9 mouse cellular contexts compared by ENCODE assay signal in genomic region chr5:73993538-73993937, GRCm38 (mm10).
DNase-seq lines count a peak whose midpoint lies in the region; ATAC-seq and TF ChIP-seq lines count a peak whose summit lies in the region.
"Had no signal": no experiment of that assay in that cellular context is flagged by ENCODE, and none has a peak within 500 bp of the region (broad histone marks: within the 10 kb centered on the region; RNA-seq: fewer than 3 reads in every experiment).

No protein-coding gene starts in this region.

- no peak for TF ChIP-seq EP300 in MEL (IDR thresholded peaks at IDR 0.05; ENCODE audit: low read depth in 1 of 2, low read length in 2 of 2)

- H3K27ac ChIP-seq in intestine, postnatal 0 days (ENCODE audit: low read depth, low read length): no peak overlapping the region
- no peak overlapping the region for H3K27ac ChIP-seq in intestine, embryonic 15.5 days
- no peak overlapping the region for H3K27ac ChIP-seq in MEL (ENCODE audit: control insufficient read depth, low read depth, low read length)
- no peak overlapping the region for H3K27ac ChIP-seq in cortical plate, adult 2 months (ENCODE audit: insufficient read depth, low read length)
- no peak overlapping the region for H3K27ac ChIP-seq in lung, embryonic 16.5 days (ENCODE audit: low read length)
- H3K27ac ChIP-seq: limb, embryonic 13.5 days had no signal

- no peak for TF ChIP-seq POLR2A in MEL (IDR thresholded peaks at IDR 0.05; ENCODE audit: control insufficient read depth in 1 of 2, insufficient read depth in 1 of 2, low read depth in 1 of 2, low read length in 2 of 2, poor library complexity in 1 of 2)
- no peak for TF ChIP-seq POLR2A in cortical plate, adult 2 months (IDR thresholded peaks at IDR 0.05; ENCODE audit: extremely low read depth, insufficient read depth, low read length)

- DNase-seq in MEL (ENCODE audit: low read depth, low spot score): peak; percentile 38
- DNase-seq in frontal cortex, postnatal 36 days (ENCODE audit: low spot score in 2 of 2): no peak
- no peak for DNase-seq in right cerebral cortex, adult 18-20 months
- DNase-seq in layer of hippocampus, postnatal 25 days (ENCODE audit: extremely low spot score in 1 of 2, low spot score in 1 of 2): no peak

- H3K9ac ChIP-seq in intestine, postnatal 0 days (ENCODE audit: low read depth, low read length): no peak overlapping the region
- H3K9ac ChIP-seq in intestine, embryonic 15.5 days: no peak overlapping the region
- H3K9ac ChIP-seq in MEL (ENCODE audit: control insufficient read depth, low read depth, low read length, poor library complexity, severe bottlenecking): no peak overlapping the region
- no peak overlapping the region for H3K9ac ChIP-seq in lung, embryonic 16.5 days (ENCODE audit: low read length)
- H3K9ac ChIP-seq: limb, embryonic 13.5 days had no signal

- no peak for ATAC-seq in intestine, postnatal 0 days
- ATAC-seq in intestine, embryonic 15.5 days: no peak
- ATAC-seq in lung, embryonic 16.5 days (ENCODE audit: low read depth): peak; percentile 57; the same call in 1 of the 2 replicates

- H3K9me3 ChIP-seq in intestine, postnatal 0 days (ENCODE audit: control insufficient read depth): no peaks in the 10 kb centered on the region
- no peaks in the 10 kb centered on the region for H3K9me3 ChIP-seq in intestine, embryonic 15.5 days
- H3K9me3 ChIP-seq in MEL (replicated peaks; ENCODE audit: insufficient read depth, low read length): no peaks in the 10 kb centered on the region
- no peaks in the 10 kb centered on the region for H3K9me3 ChIP-seq in lung, embryonic 16.5 days (ENCODE audit: control insufficient read depth, low read length)
- H3K9me3 ChIP-seq: limb, embryonic 13.5 days had no signal

- H3K4me3 ChIP-seq in intestine, postnatal 0 days (ENCODE audit: low read depth, low read length): no peak overlapping the region
- no peak overlapping the region for H3K4me3 ChIP-seq in intestine, embryonic 15.5 days (replicated peaks)
- H3K4me3 ChIP-seq in MEL (ENCODE audit: control insufficient read depth in 1 of 2, insufficient read depth in 1 of 2, low read depth in 2 of 2, low read length in 2 of 2): no peak overlapping the region
- H3K4me3 ChIP-seq in cortical plate, adult 2 months (ENCODE audit: insufficient read depth, low read length): no peak overlapping the region
- no peak overlapping the region for H3K4me3 ChIP-seq in lung, embryonic 16.5 days (ENCODE audit: low read length)
- H3K4me3 ChIP-seq: limb, embryonic 13.5 days had no signal

- WGBS in intestine, postnatal 0 days: 80% methylated on average over 4 of the region's 4 CpGs
- WGBS in intestine, embryonic 15.5 days: 80% methylated on average over 4 of the region's 4 CpGs
- WGBS in lung, embryonic 16.5 days: 73% methylated on average over 4 of the region's 4 CpGs

- H3K27me3 ChIP-seq in intestine, postnatal 0 days (replicated peaks; ENCODE audit: control insufficient read depth, insufficient read depth, low read length): no peaks in the 10 kb centered on the region
- H3K27me3 ChIP-seq in intestine, embryonic 15.5 days (replicated peaks): no peaks in the 10 kb centered on the region
- no peaks in the 10 kb centered on the region for H3K27me3 ChIP-seq in MEL (ENCODE audit: control insufficient read depth in 1 of 2, insufficient read depth in 2 of 2, low read length in 2 of 2)
- no peaks in the 10 kb centered on the region for H3K27me3 ChIP-seq in lung, embryonic 16.5 days (ENCODE audit: control insufficient read depth, insufficient read depth, low read depth, low read length)
- H3K27me3 ChIP-seq: limb, embryonic 13.5 days had no signal

- no peaks in the 10 kb centered on the region for H3K4me1 ChIP-seq in intestine, postnatal 0 days (replicated peaks; ENCODE audit: control insufficient read depth, insufficient read depth, low read length)
- no peaks in the 10 kb centered on the region for H3K4me1 ChIP-seq in intestine, embryonic 15.5 days (replicated peaks)
- H3K4me1 ChIP-seq in MEL (ENCODE audit: control insufficient read depth in 1 of 2, insufficient read depth in 2 of 2, low read length in 2 of 2): no peaks in the 10 kb centered on the region
- no peaks in the 10 kb centered on the region for H3K4me1 ChIP-seq in cortical plate, adult 2 months (ENCODE audit: control insufficient read depth, insufficient read depth, low read length)
- H3K4me1 ChIP-seq in lung, embryonic 16.5 days (replicated peaks; ENCODE audit: control insufficient read depth, insufficient read depth, low read length): no peaks in the 10 kb centered on the region

- H3K79me2 ChIP-seq in MEL (ENCODE audit: control insufficient read depth, insufficient read depth, low read length, poor library complexity): no peaks in the 10 kb centered on the region

- H3K36me3 ChIP-seq in intestine, postnatal 0 days (ENCODE audit: control insufficient read depth, insufficient read depth): no peaks in the 10 kb centered on the region
- H3K36me3 ChIP-seq in intestine, embryonic 15.5 days: no peaks in the 10 kb centered on the region
- peaks cover 0 to under 1% of the 10 kb centered on the region in 2 experiments; a peak in 1 of 4 replicates for H3K36me3 ChIP-seq in MEL (ENCODE audit: control insufficient read depth in 1 of 2, insufficient read depth in 2 of 2, low read length in 2 of 2)
- H3K36me3 ChIP-seq in lung, embryonic 16.5 days (ENCODE audit: control insufficient read depth, insufficient read depth, low read length): no peaks in the 10 kb centered on the region

- no peak overlapping the region for H3K4me2 ChIP-seq in intestine, postnatal 0 days (replicated peaks; ENCODE audit: low read depth)
- H3K4me2 ChIP-seq in intestine, embryonic 15.5 days (replicated peaks): no peak overlapping the region
- no peak overlapping the region for H3K4me2 ChIP-seq in lung, embryonic 16.5 days (ENCODE audit: low read depth, low read length)
- H3K4me2 ChIP-seq: limb, embryonic 13.5 days had no signal

- TF ChIP-seq RAD21 in MEL (IDR thresholded peaks at IDR 0.05; ENCODE audit: low read depth, low read length): peak; percentile 80

- TF ChIP-seq CTCF in intestine, postnatal 0 days (IDR thresholded peaks at IDR 0.05; ENCODE audit: low read depth): peak; percentile 76
- TF ChIP-seq CTCF in MEL (IDR thresholded peaks at IDR 0.05 in 2 of 3, conservative IDR thresholded peaks at IDR 0.05 in 1 of 3; ENCODE audit: control insufficient read depth in 1 of 3, insufficient read depth in 1 of 3, low read depth in 2 of 3, low read length in 3 of 3, poor library complexity in 1 of 3, severe bottlenecking in 1 of 3): peak; percentile 39 to 77 (median 50)
- peak; percentile 47; the same call in 1 of the 2 replicates for TF ChIP-seq CTCF in cortical plate, adult 2 months (IDR thresholded peaks at IDR 0.05; ENCODE audit: extremely low read depth, insufficient read depth, low read length)

TF ChIP-seq in MEL, 35 proteins besides CTCF, POLR2A, EP300 and RAD21:
- no peak for TF ChIP-seq ZNF384 (IDR thresholded peaks at IDR 0.05; ENCODE audit: low read depth, low read length)
- TF ChIP-seq SMC3 (IDR thresholded peaks at IDR 0.05; ENCODE audit: low read depth, low read length): peak; percentile 82
- TF ChIP-seq ELF1 (IDR thresholded peaks at IDR 0.05; ENCODE audit: low read depth, low read length): no peak
- peak; percentile 79 for TF ChIP-seq ZC3H11A (IDR thresholded peaks at IDR 0.05; ENCODE audit: low read depth, low read length)
- TF ChIP-seq MAZ (IDR thresholded peaks at IDR 0.05; ENCODE audit: low read depth, low read length): no peak
- TF ChIP-seq BHLHE40 (IDR thresholded peaks at IDR 0.05; ENCODE audit: borderline replicate concordance, low read depth, low read length): no peak
- TF ChIP-seq ETS1 (IDR thresholded peaks at IDR 0.05; ENCODE audit: low read depth, low read length): no peak
